Mouse (Mus musculus): ENCODE measurements around the gene Doc2g. TPM values are rescaled to one million over a fixed set of nuclear protein-coding genes. Genes with fewer than 3 reads are reported as not detected.

Gene Doc2g
- polyA plus RNA-seq, 1 experiment from 2014 or later = 3.4 TPM

GRCm38 (mm10) chr19:3996747-3997146 is 6.4 kb upstream of the Doc2g start:
- WGBS = 82% methylated on average over 8 of the region's 8 CpGs
- peaks cover 20% of the 10 kb centered on the region for H3K4me1 ChIP-seq (ENCODE audit: control insufficient read depth, insufficient read depth, low read length)

DNA sequence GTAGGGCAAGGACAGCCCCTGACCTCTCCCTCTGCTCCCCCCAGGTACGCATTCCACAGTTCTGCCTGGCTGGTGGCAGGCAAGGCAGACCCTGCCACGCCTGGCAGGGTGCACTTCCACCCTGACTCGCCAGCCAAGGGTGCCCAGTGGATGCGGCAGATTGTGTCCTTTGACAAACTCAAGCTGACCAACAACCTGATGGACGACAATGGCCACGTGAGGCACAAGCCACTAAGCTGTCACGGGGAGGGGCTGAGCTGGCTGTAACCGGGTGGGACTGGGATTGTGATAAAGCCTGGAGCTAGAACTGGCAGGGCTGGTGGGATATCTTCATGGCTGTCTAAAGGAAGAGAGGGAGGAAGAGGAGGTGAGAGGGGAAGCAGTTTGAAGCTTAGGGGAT is 5.9 kb upstream of the Doc2g start:
- Histone ChIP-seq H3K27me3 (replicated peaks; ENCODE audit: control insufficient read depth, insufficient read depth, low read length) (no peaks in the 10 kb centered on the region), H3K9me3 (ENCODE audit: control insufficient read depth, low read length) (no peaks in the 10 kb centered on the region), H3K9ac (ENCODE audit: low read depth, low read length) (0 out of 2 replicates have a peak overlapping the region, but pooled peaks have one; percentile 19), H3K4me3 (ENCODE audit: low read length) (no peak overlapping the region), H3K4me2 (ENCODE audit: low read depth, low read length) (no peak overlapping the region), H3K27ac (ENCODE audit: low read length) (no peak overlapping the region), H3K4me1 (ENCODE audit: control insufficient read depth, insufficient read depth, low read length) (peaks cover 25% of the 10 kb centered on the region), H3K36me3 (ENCODE audit: control insufficient read depth, insufficient read depth, low read length) (no peaks in the 10 kb centered on the region)
- no peak for ATAC-seq
- 48% methylated on average over 8 of the region's 8 CpGs for WGBS

More at GRCm38 (mm10) chr19:3996747-3997146, 6.4 kb upstream of the Doc2g start:
- no peak overlapping the region for H3K9ac ChIP-seq (ENCODE audit: low read depth, low read length)
- no peak overlapping the region for H3K27ac ChIP-seq (ENCODE audit: low read length)
- H3K4me2 ChIP-seq (ENCODE audit: low read depth, low read length) = no peak overlapping the region
- no peak for ATAC-seq
- no peaks in the 10 kb centered on the region for H3K9me3 ChIP-seq (ENCODE audit: control insufficient read depth, low read length)
- H3K4me3 ChIP-seq (ENCODE audit: low read length) = no peak overlapping the region
- no peaks in the 10 kb centered on the region for H3K27me3 ChIP-seq (replicated peaks; ENCODE audit: control insufficient read depth, insufficient read depth, low read length)
- no peaks in the 10 kb centered on the region for H3K36me3 ChIP-seq (ENCODE audit: control insufficient read depth, insufficient read depth, low read length)

- 76% methylated on average over 8 of the region's 8 CpGs for WGBS
- no peak overlapping the region for H3K4me2 ChIP-seq (ENCODE audit: low read depth, low read length)
- ATAC-seq = no peak
- no peak overlapping the region for H3K9ac ChIP-seq (ENCODE audit: low read depth, low read length)
- H3K9me3 ChIP-seq (ENCODE audit: control insufficient read depth, low read length) = no peaks in the 10 kb centered on the region
- peaks cover 23% of the 10 kb centered on the region for H3K4me1 ChIP-seq (ENCODE audit: control insufficient read depth, insufficient read depth, low read length)
- H3K27me3 ChIP-seq (replicated peaks; ENCODE audit: control insufficient read depth, insufficient read depth, low read length) = no peaks in the 10 kb centered on the region
- no peaks in the 10 kb centered on the region for H3K36me3 ChIP-seq (ENCODE audit: control insufficient read depth, insufficient read depth, low read length)
- no peak overlapping the region for H3K4me3 ChIP-seq (ENCODE audit: low read length)
- H3K27ac ChIP-seq (ENCODE audit: low read length) = no peak overlapping the region
These were observed 4.8 kb upstream of the Doc2g start for GRCm38 (mm10) chr19:3998335-3998734.

- ATAC-seq = no peak
- Histone ChIP-seq H3K9me3 (ENCODE audit: control insufficient read depth, low read length) (no peaks in the 10 kb centered on the region), H3K9ac (ENCODE audit: low read depth, low read length) (peak overlapping the region; percentile 95), H3K4me3 (ENCODE audit: low read length) (no peak overlapping the region), H3K27ac (ENCODE audit: low read length) (no peak overlapping the region), H3K4me1 (ENCODE audit: control insufficient read depth, insufficient read depth, low read length) (peaks cover 23% of the 10 kb centered on the region), H3K4me2 (ENCODE audit: low read depth, low read length) (peak overlapping the region; percentile 96), H3K27me3 (replicated peaks; ENCODE audit: control insufficient read depth, insufficient read depth, low read length) (no peaks in the 10 kb centered on the region), H3K36me3 (ENCODE audit: control insufficient read depth, insufficient read depth, low read length) (no peaks in the 10 kb centered on the region)
- WGBS = 83% methylated on average over 9 of the region's 9 CpGs
These were observed 3.9 kb upstream of the Doc2g start for GRCm38 (mm10) chr19:3999121-3999730.

- peak within 1 kb of the TSS; percentile 96 for H3K4me2 ChIP-seq (ENCODE audit: low read depth, low read length)
- H3K4me1 ChIP-seq (ENCODE audit: control insufficient read depth, insufficient read depth, low read length) = peaks cover 23% of the 10 kb centered on the region
- under 1% methylated on average over 64 of the region's 64 CpGs for WGBS
- H3K9me3 ChIP-seq (ENCODE audit: control insufficient read depth, low read length) = no peaks in the 10 kb centered on the region
- H3K27me3 ChIP-seq (replicated peaks; ENCODE audit: control insufficient read depth, insufficient read depth, low read length) = no peaks in the 10 kb centered on the region
- H3K9ac ChIP-seq (ENCODE audit: low read depth, low read length) = peak within 1 kb of the TSS; percentile 95
- H3K4me3 ChIP-seq (ENCODE audit: low read length) = peak within 1 kb of the TSS; percentile 85
- no peaks in the 10 kb centered on the region for H3K36me3 ChIP-seq (ENCODE audit: control insufficient read depth, insufficient read depth, low read length)
- peak; percentile 92 for ATAC-seq
- H3K27ac ChIP-seq (ENCODE audit: low read length) = peak within 1 kb of the TSS; percentile 99
These were observed 2.8 kb upstream of the Doc2g start, which contains the start of the genes Nudt8 and Gm49405 for GRCm38 (mm10) chr19:4000119-4000900. Gene Nudt8, plus strand, starts transcription at chr19:4000580. Gene Gm49405, plus strand, starts transcription at chr19:4000626.

GRCm38 (mm10) chr19:4000949-4001525 is 2.1 kb upstream of the Doc2g start:
- Histone ChIP-seq H3K27ac (ENCODE audit: low read length) (peak overlapping the region; percentile 99), H3K27me3 (replicated peaks; ENCODE audit: control insufficient read depth, insufficient read depth, low read length) (no peaks in the 10 kb centered on the region), H3K4me2 (ENCODE audit: low read depth, low read length) (peak overlapping the region; percentile 96), H3K9ac (ENCODE audit: low read depth, low read length) (peak overlapping the region; percentile 95), H3K4me1 (ENCODE audit: control insufficient read depth, insufficient read depth, low read length) (peaks cover 23% of the 10 kb centered on the region), H3K9me3 (ENCODE audit: control insufficient read depth, low read length) (no peaks in the 10 kb centered on the region), H3K36me3 (ENCODE audit: control insufficient read depth, insufficient read depth, low read length) (no peaks in the 10 kb centered on the region), H3K4me3 (ENCODE audit: low read length) (peak overlapping the region; percentile 85)
- ATAC-seq = peak; percentile 11
- 16% methylated on average over 17 of the region's 17 CpGs for WGBS

GRCm38 (mm10) chr19:4001752-4002151 is 1.4 kb upstream of the Doc2g start:
- H3K9me3 ChIP-seq (ENCODE audit: control insufficient read depth, low read length) = no peaks in the 10 kb centered on the region
- H3K4me1 ChIP-seq (ENCODE audit: control insufficient read depth, insufficient read depth, low read length) = peaks cover 23% of the 10 kb centered on the region
- no peak overlapping the region for H3K4me3 ChIP-seq (ENCODE audit: low read length)
- H3K27me3 ChIP-seq (replicated peaks; ENCODE audit: control insufficient read depth, insufficient read depth, low read length) = no peaks in the 10 kb centered on the region
- H3K4me2 ChIP-seq (ENCODE audit: low read depth, low read length) = no peak overlapping the region
- no peak for ATAC-seq
- H3K27ac ChIP-seq (ENCODE audit: low read length) = no peak overlapping the region
- H3K9ac ChIP-seq (ENCODE audit: low read depth, low read length) = peak overlapping the region; percentile 95
- no peaks in the 10 kb centered on the region for H3K36me3 ChIP-seq (ENCODE audit: control insufficient read depth, insufficient read depth, low read length)
- WGBS = 76% methylated on average over 5 of the region's 5 CpGs

DNA sequence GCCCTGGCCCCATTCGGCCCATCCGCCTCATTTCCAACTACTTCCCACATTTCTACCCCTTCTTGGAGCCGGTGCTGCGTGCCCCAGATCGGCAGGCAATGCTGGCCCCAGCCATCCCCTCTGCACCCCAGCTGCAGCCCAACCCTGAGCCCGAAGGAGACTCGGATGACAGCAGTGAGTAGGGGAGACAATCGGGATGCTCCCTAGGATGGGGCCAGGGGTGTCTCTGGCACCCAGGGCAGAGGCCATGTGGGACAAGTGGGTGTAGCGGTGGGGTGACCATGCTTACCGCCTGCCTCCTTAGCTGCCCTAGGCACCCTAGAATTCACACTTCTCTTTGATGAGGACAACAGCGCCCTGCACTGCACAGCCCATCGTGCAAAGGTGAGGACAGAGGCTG is 528 bp downstream of the Doc2g start:
- ATAC-seq = no peak
- Histone ChIP-seq H3K4me1 (ENCODE audit: control insufficient read depth, insufficient read depth, low read length) (peaks cover 23% of the 10 kb centered on the region), H3K9ac (ENCODE audit: low read depth, low read length) (no peak overlapping the region), H3K4me2 (ENCODE audit: low read depth, low read length) (no peak overlapping the region), H3K36me3 (ENCODE audit: control insufficient read depth, insufficient read depth, low read length) (peaks cover 14% of the 10 kb centered on the region), H3K27ac (ENCODE audit: low read length) (no peak overlapping the region), H3K9me3 (ENCODE audit: control insufficient read depth, low read length) (no peaks in the 10 kb centered on the region), H3K4me3 (ENCODE audit: low read length) (no peak overlapping the region), H3K27me3 (replicated peaks; ENCODE audit: control insufficient read depth, insufficient read depth, low read length) (no peaks in the 10 kb centered on the region)
- 75% methylated on average over 12 of the region's 12 CpGs for WGBS

DNA sequence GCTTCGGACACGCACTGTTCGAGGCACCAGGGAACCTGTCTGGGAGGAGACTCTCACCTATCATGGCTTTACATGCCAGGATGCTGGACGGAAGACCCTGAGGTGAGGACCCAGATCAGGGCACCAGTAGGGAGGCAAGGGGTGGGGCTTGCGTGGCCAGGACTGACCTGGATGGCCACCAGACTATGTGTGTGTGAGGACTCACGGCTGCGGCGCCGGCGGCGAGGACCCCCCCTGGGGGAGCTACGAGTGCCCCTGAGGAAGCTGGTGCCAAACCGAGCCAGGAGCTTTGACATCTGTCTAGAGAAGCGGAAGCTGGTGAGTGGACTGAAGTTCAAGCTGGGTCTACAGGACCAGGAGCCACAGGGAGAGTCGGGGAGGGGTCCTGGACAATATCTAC is 1.2 kb downstream of the Doc2g start:
- H3K4me2 ChIP-seq (ENCODE audit: low read depth, low read length) = no peak overlapping the region
- no peak for ATAC-seq
- peaks cover 18% of the 10 kb centered on the region for H3K36me3 ChIP-seq (ENCODE audit: control insufficient read depth, insufficient read depth, low read length)
- no peaks in the 10 kb centered on the region for H3K9me3 ChIP-seq (ENCODE audit: control insufficient read depth, low read length)
- WGBS = 86% methylated on average over 15 of the region's 15 CpGs
- no peak overlapping the region for H3K9ac ChIP-seq (ENCODE audit: low read depth, low read length)
- peaks cover 22% of the 10 kb centered on the region for H3K4me1 ChIP-seq (ENCODE audit: control insufficient read depth, insufficient read depth, low read length)
- H3K27me3 ChIP-seq (replicated peaks; ENCODE audit: control insufficient read depth, insufficient read depth, low read length) = no peaks in the 10 kb centered on the region
- no peak overlapping the region for H3K27ac ChIP-seq (ENCODE audit: low read length)
- no peak overlapping the region for H3K4me3 ChIP-seq (ENCODE audit: low read length)

Measured in intestine, embryonic 16.5 days (tissue).